Mouse (Mus musculus) embryonic facial prominence, embryonic 12.5 days (tissue): ENCODE measurements around the gene Gm5089. TPM values are rescaled to one million over a fixed set of nuclear protein-coding genes. Genes with fewer than 3 reads are reported as not detected.
A peak's percentile ranks its signal among the peaks of the same experiment; 100 is the strongest.
"Not testable (repeated sequence)": the region's sequence is repeated elsewhere in the genome, so short reads cannot be mapped to it uniquely, and the experiment has no call there.

Source experiments
- ATAC-seq: fragments of 200-750 bp; cut with Nextera tagmentation; 2 replicates; pipeline ENCODE4 v1.8.0; 2017; ENCODE audit not compliant: insufficient number of reproducible peaks, insufficient read depth, low FRiP score, low TSS enrichment
- H3K27ac ChIP-seq: fragments of 300-500 bp; sonication (generic); 2 replicates; pipeline ENCODE4 v1.5.1; 2016; ENCODE audit warnings: mild to moderate bottlenecking
- H3K27me3 ChIP-seq: fragments of 300-500 bp; sonication (generic); 2 replicates; pipeline ENCODE4 v1.6.1; 2016; ENCODE audit warnings: mild to moderate bottlenecking, moderate library complexity
- H3K36me3 ChIP-seq: fragments of 300-500 bp; sonication (generic); 2 replicates; pipeline ENCODE4 v1.6.1; 2016; ENCODE audit warnings: mild to moderate bottlenecking
- H3K4me1 ChIP-seq: fragments of 300-500 bp; sonication (generic); 2 replicates; pipeline ENCODE4 v1.6.1; 2016
- H3K4me2 ChIP-seq: fragments of 300-500 bp; sonication (generic); replicated peaks from 2 replicates; pipeline ENCODE4 v1.6.1; 2016; ENCODE audit warnings: mild to moderate bottlenecking, moderate library complexity
- H3K4me3 ChIP-seq: fragments of 300-500 bp; sonication (generic); 2 replicates; pipeline ENCODE4 v1.5.1; 2016; ENCODE audit warnings: mild to moderate bottlenecking
- H3K9ac ChIP-seq: fragments of 300-500 bp; sonication (generic); 2 replicates; pipeline ENCODE4 v1.6.1; 2016; ENCODE audit warnings: mild to moderate bottlenecking, moderate library complexity
- H3K9me3 ChIP-seq: fragments of 300-500 bp; sonication (generic); 2 replicates; pipeline ENCODE4 v1.6.1; 2016; ENCODE audit warnings: mild to moderate bottlenecking, moderate library complexity
- WGBS: fragments of 180-500 bp; shearing (Covaris S2); methylation state at CpG from one replicate; pipeline ENCODE4 v1.1.7; 2016; 5-methylcytosine and 5-hydroxymethylcytosine counted together
- polyA plus RNA-seq: library from polyadenylated mRNA; unstranded; fragments of >200 nt; fragmentation: Nextera tagmentation; extraction: Ambion mirVana; gene quantifications from 2 replicates; pipeline ENCODE4 v1.2.1, GENCODE M21; 2016

Gm5089 gene
- polyA plus RNA-seq, 1 experiment from 2014 or later = 0.38 TPM

DNA sequence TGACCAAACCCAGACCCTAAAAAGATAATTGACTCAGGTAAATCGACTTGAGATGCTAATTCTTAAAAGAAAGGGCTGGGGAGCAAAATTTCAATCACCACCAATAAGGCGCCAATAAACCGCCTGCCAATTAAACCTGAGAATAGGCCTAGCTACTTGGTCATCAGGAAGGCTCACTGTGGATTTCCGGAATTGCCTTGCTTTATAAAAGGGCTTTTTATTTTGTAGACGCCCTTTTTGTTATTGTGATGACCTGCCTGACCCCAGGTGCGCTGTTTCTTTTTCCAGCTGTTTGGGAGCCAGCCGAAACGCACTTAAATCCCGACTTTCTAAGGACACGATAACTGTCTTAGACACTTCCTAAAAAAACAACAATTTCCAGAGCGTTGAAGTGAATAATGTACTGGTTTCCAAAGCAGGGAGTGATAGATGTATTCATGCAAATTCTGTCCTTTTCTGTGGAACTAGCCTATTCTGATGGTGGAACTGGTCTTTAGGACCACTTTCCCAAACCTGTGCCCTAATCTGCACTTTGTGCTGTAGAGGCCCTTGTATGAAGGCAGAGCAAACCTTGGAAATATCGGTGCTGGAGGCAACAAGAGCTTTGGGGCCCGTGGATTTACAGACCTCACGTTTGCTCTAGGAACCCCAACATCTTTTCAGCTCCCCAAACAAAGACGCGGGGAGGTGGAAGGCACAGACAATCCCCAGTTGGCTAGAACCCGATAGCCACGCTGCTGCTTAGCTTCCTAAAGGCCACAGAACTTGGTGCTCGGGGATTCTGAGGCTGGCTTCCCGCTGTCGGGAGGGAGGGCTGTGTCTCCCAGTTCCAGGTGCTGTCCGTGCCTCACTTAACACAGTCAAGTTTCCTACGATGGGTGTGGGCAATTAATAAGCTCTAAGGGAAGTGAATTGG, 17.3 kb upstream of the Gm5089 start:
- no peak overlapping the region for H3K27ac ChIP-seq
- no peak overlapping the region for H3K4me3 ChIP-seq
- peak overlapping the region; percentile 18 for H3K4me2 ChIP-seq
- peaks cover 16% of the 10 kb centered on the region for H3K4me1 ChIP-seq
- no peak for ATAC-seq
- no peak overlapping the region for H3K9ac ChIP-seq
- 4% methylated on average over 23 of the region's 23 CpGs for WGBS
- H3K36me3 ChIP-seq = no peaks in the 10 kb centered on the region
- H3K9me3 ChIP-seq = no peaks in the 10 kb centered on the region
- peaks cover 85% of the 10 kb centered on the region for H3K27me3 ChIP-seq

DNA sequence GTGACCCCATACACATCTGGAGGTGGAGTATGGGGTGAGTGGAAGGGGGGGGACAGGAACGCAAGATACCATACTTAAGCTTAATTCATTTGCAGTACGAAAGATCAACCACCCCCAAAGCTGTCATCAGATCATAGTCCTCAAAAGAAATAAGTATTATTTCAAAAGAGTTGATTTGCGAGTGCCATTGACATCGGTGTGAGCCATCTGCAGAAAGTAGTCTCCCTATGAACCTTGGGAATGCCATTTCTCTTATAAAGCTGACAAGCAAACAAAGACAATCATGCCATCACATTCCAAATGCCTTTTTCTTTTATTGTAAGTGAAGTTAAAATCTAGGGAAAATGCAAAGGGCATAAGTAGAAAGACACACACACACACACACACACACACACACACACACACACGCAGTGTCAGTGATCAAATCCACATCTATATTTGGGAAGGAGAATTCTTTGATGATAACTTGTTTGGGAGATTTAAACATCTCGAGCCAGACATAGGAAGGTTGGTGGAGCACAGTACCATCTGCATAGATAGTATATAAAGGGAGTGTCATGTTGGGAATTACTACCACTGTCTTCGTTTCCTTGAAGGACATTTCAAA, 15.9 kb upstream of the Gm5089 start:
- Histone ChIP-seq H3K27me3 (peaks cover 93% of the 10 kb centered on the region), H3K4me3 (no peak overlapping the region), H3K36me3 (no peaks in the 10 kb centered on the region), H3K9ac (no peak overlapping the region), H3K4me1 (peaks cover 16% of the 10 kb centered on the region), H3K4me2 (no peak overlapping the region), H3K27ac (no peak overlapping the region), H3K9me3 (no peaks in the 10 kb centered on the region)
- 52% methylated on average over 7 of the region's 7 CpGs for WGBS
- no peak for ATAC-seq

DNA sequence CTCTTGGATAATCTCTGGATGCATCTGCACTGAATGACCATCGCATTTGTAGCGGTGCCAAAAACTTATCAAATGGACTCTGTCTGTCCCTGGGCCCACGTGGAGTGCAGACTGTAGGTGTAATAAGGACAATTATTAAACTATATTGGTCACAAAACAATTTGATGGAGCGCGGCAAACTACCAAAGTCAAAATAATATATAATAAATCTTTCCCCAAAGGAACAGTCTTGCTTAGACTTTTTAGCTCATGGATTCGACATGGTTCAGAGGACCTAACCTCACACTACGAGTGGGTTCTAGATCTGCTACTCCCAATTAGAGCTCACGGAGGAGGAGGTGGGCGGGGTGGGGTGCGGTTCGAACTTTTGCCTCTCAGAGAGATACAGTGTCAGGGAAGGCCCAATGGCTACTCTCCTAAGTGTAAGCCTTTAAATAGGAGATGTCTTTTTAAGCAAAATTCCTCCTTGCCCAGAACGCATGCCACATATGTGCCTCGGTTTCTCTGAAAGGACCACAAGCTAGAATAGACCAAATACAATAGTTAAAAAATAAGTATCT, 15.1 kb upstream of the Gm5089 start:
- no peak overlapping the region; the same call in 1 of the 2 replicates for H3K27ac ChIP-seq
- no peaks in the 10 kb centered on the region for H3K9me3 ChIP-seq
- 19% methylated on average over 13 of the region's 13 CpGs for WGBS
- no peak overlapping the region for H3K9ac ChIP-seq
- H3K27me3 ChIP-seq = peaks cover 92% of the 10 kb centered on the region
- H3K36me3 ChIP-seq = no peaks in the 10 kb centered on the region
- H3K4me1 ChIP-seq = peaks cover 16% of the 10 kb centered on the region
- peak overlapping the region; percentile 77 for H3K4me2 ChIP-seq
- ATAC-seq = no peak
- H3K4me3 ChIP-seq = no peak overlapping the region; the same call in 1 of the 2 replicates

DNA sequence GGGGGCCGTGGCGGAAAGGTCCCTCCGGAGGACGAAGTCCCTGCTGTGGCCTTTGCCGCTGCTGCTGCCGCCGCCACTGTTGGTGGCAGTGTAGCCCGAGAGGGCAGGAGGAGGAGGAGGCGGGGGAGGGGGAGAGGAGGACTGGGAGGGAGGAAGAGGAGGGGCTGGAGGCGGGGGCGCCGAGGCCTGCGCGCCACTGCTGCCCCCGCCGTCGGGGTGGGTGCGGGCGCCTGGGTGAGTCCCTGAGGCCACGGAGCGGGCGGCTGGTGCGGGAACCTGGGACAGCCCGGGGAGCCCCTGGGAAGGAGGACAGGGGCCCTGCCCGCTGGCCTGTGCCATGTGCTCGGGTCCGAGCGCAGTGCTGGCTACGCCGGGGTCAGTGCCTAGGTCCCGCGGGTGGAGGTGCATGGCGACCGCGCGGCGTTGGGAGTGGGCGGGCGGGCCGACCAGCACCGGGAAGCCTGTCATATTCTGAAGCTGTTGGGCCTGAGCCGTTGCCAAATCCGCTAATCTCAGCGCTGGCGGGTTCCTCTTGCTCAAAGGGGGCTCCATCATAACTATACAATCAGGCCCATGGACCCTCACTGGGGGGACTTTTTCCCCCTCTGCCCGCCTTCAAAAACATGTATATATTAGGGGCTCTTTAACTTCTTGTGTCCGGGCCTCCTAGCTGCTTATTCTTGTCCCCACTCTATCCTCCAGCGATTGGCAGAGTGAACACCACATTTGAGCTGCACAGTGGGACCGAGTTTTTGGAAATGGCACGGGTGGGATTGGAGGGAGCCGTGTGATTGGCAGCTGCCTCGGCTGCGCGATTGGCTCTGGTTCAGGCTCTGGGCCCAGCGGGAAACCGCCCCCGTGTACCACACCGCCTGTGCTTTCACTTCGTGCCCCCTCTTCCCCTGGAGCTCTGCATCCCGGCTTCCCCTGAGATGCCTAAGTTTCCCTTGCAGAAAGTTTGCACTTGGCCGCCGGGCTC, 14.1 kb upstream of the Gm5089 start, which contains the start of gene Zic5:
TSS of gene Zic5 (minus strand) at position 915 of the 979 bp plus-strand sequence.
- no peaks in the 10 kb centered on the region for H3K36me3 ChIP-seq
- H3K4me1 ChIP-seq = peaks cover 16% of the 10 kb centered on the region
- WGBS = 2% methylated on average over 55 of the region's 62 CpGs
- peak within 1 kb of the TSS; percentile 45 for H3K4me3 ChIP-seq
- no peaks in the 10 kb centered on the region for H3K9me3 ChIP-seq
- peak within 1 kb of the TSS; percentile 77 for H3K4me2 ChIP-seq
- peak; percentile 79 for ATAC-seq
- H3K27me3 ChIP-seq = peaks cover 88% of the 10 kb centered on the region
- peak within 1 kb of the TSS; percentile 55 for H3K9ac ChIP-seq
- peak within 1 kb of the TSS; percentile 79 for H3K27ac ChIP-seq

DNA sequence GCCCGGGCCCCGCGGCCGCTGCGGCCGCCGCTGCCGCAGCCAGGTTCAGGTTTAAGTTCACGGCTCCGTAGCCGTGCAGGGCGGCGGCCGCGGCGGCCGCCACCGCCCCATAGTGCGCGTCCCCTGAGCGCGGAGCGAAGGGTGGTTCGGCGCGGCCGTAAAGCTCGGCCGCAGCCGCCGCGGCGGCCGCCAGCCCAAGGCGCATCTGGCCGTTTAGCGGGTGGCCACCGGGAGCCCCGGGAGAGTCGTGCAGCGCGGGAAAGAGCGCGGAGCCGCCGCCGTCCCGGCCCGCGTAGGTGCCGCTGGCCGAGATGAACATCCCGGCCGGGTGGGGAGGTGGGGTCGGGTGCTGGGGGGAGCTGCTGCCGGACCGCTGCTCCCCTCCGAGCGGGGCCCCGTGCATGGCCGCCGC, 13.4 kb upstream of the Gm5089 start:
- Histone ChIP-seq H3K36me3 (no peaks in the 10 kb centered on the region), H3K9me3 (no peaks in the 10 kb centered on the region), H3K4me2 (peak overlapping the region; percentile 77), H3K9ac (peak overlapping the region; percentile 55), H3K4me1 (peaks cover 16% of the 10 kb centered on the region), H3K4me3 (peak overlapping the region; percentile 45), H3K27ac (peak overlapping the region; percentile 79), H3K27me3 (peaks cover 87% of the 10 kb centered on the region)
- no peak for ATAC-seq
- WGBS = under 1% methylated on average over 49 of the region's 62 CpGs

DNA sequence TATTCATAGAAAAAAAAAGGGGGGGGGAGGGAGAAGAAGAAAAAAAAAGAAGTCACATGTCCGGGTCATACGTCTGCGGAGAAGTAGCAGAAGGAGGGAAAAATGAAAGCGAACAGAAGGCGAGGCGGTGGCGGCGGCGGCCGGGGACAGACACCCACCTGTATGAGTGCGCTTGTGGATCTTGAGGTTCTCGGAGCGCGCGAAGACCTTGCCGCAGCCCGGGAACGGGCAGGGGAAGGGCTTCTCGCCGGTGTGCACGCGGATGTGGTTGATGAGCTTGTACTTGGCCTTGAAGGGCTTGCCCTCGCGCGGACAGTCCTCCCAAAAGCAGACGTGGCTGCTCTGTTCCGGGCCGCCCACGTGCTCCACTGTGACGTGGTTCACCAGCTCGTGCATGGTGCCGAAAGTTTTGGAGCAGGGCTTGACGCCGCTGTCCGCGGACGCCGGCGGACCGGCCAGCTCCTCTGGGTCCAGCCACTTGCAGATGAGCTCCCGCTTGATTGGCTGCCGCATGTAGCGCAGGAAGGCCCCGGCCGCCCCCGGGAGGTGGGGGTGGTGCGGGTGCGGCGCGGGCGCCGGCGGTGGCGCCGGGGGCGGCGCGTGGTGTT, 12.9 kb upstream of the Gm5089 start:
- ATAC-seq = 0 out of 2 replicates have a peak, but pooled peaks have one; percentile 17
- H3K4me1 ChIP-seq = peaks cover 16% of the 10 kb centered on the region
- not testable (repeated sequence) for H3K36me3 ChIP-seq, H3K9me3 ChIP-seq
- under 1% methylated on average over 57 of the region's 58 CpGs for WGBS
- peak overlapping the region; percentile 77 for H3K4me2 ChIP-seq
- H3K27ac ChIP-seq = peak overlapping the region; percentile 79
- H3K9ac ChIP-seq = peak overlapping the region; percentile 55
- H3K27me3 ChIP-seq = peaks cover 82% of the 10 kb centered on the region
- H3K4me3 ChIP-seq = peak overlapping the region; percentile 45

DNA sequence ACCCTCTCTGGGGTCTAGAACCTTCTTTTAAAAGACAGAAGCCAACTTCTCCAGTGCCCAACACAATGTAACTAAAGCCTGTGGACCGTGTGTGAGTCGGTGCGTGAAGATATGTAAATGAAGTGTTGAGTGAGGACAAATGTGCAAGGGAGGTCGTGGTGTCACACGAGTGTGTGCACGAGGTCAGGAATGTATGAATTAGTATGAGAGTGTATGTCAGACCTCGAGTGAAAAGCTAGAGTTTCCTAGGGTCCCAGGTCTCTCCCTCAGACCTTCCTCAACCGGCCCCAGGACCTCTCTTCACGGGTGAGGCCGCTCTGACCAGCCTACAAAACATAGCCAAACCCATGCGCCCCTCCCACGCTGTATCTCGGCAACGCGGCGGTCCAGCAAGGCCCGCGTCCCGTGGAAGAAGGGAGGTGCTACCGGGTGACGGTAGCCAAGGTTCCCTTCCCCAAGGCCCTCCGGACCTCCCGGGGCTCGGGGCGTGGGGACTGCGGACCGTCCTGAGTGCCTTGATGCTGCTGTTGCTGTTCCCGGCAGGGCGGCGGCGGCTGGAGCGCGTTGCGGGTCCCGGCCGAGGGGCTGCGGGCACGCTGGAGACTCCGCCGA, 12.3 kb upstream of the Gm5089 start:
- WGBS = under 1% methylated on average over 40 of the region's 40 CpGs
- no peaks in the 10 kb centered on the region for H3K9me3 ChIP-seq
- H3K27me3 ChIP-seq = peaks cover 75% of the 10 kb centered on the region
- peak overlapping the region; percentile 45 for H3K4me3 ChIP-seq
- H3K9ac ChIP-seq = peak overlapping the region; percentile 55
- H3K36me3 ChIP-seq = no peaks in the 10 kb centered on the region
- peaks cover 16% of the 10 kb centered on the region for H3K4me1 ChIP-seq
- peak overlapping the region; percentile 79 for H3K27ac ChIP-seq
- peak overlapping the region; percentile 77 for H3K4me2 ChIP-seq
- ATAC-seq = no peak

DNA sequence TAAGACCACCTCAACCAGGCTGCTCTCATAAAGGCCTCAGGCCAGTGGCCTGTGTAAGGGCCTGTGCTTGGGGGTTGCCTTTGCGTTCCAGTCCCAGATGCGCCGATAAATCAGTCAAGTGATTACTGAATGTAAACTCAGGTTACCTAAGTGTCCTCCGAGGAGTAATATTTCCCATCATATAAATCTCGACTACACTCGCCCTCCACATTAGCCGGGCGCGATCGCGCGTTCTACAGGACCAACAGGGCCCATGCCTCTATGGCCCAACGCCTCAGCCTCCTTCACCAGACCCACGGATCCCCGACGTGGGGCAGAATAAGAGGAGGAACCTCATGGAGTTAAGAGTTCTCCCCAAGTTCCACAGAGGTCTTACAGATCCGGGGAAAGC, 11.8 kb upstream of the Gm5089 start:
- ATAC-seq = no peak
- 8% methylated on average over 17 of the region's 17 CpGs for WGBS
- peaks cover 16% of the 10 kb centered on the region for H3K4me1 ChIP-seq
- H3K9ac ChIP-seq = peak overlapping the region; percentile 2; the same call in 1 of the 2 replicates
- H3K27ac ChIP-seq = peak overlapping the region; percentile 79; the same call in 1 of the 2 replicates
- H3K4me3 ChIP-seq = peak overlapping the region; percentile 45
- H3K27me3 ChIP-seq = peaks cover 71% of the 10 kb centered on the region
- H3K4me2 ChIP-seq = peak overlapping the region; percentile 77
- no peaks in the 10 kb centered on the region for H3K36me3 ChIP-seq
- no peaks in the 10 kb centered on the region for H3K9me3 ChIP-seq

DNA sequence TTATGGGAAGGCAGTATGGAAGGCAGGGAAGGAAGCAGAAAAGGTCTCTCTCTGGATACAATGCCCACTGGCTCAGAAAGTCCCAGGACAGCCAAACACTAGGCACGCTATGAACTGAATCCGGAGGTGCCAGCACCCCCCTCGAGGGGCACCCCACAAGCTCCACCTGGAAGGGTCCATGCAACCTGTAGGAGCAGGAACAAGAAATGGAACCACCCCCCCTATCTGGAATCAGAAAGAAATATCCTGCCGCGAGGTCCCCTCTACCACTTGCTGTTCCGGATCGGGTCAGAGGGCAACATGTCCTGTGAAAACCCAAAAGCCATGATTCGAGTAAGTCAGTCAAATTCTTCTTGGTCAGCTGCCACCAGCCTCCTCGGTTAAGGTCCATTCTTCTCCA, 11.1 kb upstream of the Gm5089 start:
- Histone ChIP-seq H3K9ac (peak overlapping the region; percentile 5; the same call in 1 of the 2 replicates), H3K27ac (no peak overlapping the region), H3K36me3 (no peaks in the 10 kb centered on the region), H3K9me3 (no peaks in the 10 kb centered on the region), H3K27me3 (peaks cover 65% of the 10 kb centered on the region), H3K4me3 (peak overlapping the region; percentile 45), H3K4me1 (peaks cover 16% of the 10 kb centered on the region), H3K4me2 (peak overlapping the region; percentile 30; the same call in 1 of the 2 replicates)
- no peak for ATAC-seq
- 15% methylated on average over 9 of the region's 9 CpGs for WGBS

DNA sequence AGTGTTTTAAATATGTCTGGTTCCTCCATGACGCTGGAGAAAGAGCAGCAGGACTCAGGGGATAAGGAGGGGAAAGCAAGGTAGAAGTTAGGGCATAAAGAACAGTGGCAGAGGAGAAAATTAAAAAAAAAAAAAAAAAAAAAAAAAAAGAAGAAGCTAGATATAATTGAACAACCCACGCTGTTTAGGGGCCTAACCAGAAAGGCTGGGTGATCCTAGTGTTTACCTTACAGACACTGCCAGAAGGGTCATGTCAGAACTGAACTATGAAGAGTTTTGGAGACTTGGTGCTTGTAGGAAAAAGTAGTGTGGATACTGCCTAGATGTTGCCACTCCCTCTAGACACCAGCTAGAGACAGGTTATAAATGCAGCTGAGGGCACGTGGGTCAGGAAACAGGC, 10.6 kb upstream of the Gm5089 start:
- no peaks in the 10 kb centered on the region for H3K36me3 ChIP-seq
- no peaks in the 10 kb centered on the region for H3K9me3 ChIP-seq
- H3K9ac ChIP-seq = no peak overlapping the region
- H3K27me3 ChIP-seq = peaks cover 60% of the 10 kb centered on the region
- peak overlapping the region; percentile 45 for H3K4me3 ChIP-seq
- no peak for ATAC-seq
- H3K4me2 ChIP-seq = no peak overlapping the region; the same call in 1 of the 2 replicates
- peaks cover 16% of the 10 kb centered on the region for H3K4me1 ChIP-seq
- 40% methylated on average over 3 of the region's 3 CpGs for WGBS
- no peak overlapping the region for H3K27ac ChIP-seq
